Mouse (Mus musculus): Measurements from ENCODE around the gene Gal3st1. TPM values are rescaled to one million over a fixed set of nuclear protein-coding genes. Genes with fewer than 3 reads are reported as not detected.
"Not testable (repeated sequence)": the region's sequence is repeated elsewhere in the genome, so short reads cannot be mapped to it uniquely, and the experiment has no call there.

The Gal3st1 gene
- polyA plus RNA-seq, 1 experiment from 2014 or later = 4.6 TPM

DNA sequence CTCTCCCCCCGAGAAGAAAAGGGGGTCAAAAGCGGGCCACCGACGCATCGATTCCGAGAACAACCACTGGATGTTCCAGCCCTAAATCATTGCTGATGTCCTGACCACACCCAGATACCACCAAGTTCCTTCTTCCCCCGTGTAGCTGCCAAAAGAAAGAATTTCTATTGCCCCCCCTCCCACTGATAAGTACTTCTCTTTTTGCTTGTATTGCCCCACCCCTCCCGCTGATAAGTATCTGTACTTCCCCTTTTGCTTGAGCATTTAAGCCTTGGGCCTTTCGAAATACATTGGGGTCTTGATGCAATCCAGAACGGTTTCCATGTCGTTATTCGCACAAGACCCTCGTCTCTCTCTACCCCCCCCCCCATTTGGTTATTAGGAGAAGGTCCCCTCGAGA is 32.4 kb downstream of the Gal3st1 start:
- H3K4me1 ChIP-seq (ENCODE audit: control insufficient read depth, insufficient read depth, low read length); H3K9ac ChIP-seq (ENCODE audit: low read depth, low read length); H3K27ac ChIP-seq (ENCODE audit: low read depth, low read length); H3K4me2 ChIP-seq (replicated peaks; ENCODE audit: low read depth, low read length); H3K27me3 ChIP-seq (ENCODE audit: control insufficient read depth, insufficient read depth, low read length); H3K36me3 ChIP-seq (ENCODE audit: control insufficient read depth, insufficient read depth, low read length); ATAC-seq (ENCODE audit: low FRiP score, low TSS enrichment); H3K4me3 ChIP-seq (ENCODE audit: low read length): not testable (repeated sequence)
- H3K9me3 ChIP-seq (ENCODE audit: control insufficient read depth, low read length) = peaks cover 13% of the 10 kb centered on the region
- WGBS = 88% methylated on average over 14 of the region's 14 CpGs

DNA sequence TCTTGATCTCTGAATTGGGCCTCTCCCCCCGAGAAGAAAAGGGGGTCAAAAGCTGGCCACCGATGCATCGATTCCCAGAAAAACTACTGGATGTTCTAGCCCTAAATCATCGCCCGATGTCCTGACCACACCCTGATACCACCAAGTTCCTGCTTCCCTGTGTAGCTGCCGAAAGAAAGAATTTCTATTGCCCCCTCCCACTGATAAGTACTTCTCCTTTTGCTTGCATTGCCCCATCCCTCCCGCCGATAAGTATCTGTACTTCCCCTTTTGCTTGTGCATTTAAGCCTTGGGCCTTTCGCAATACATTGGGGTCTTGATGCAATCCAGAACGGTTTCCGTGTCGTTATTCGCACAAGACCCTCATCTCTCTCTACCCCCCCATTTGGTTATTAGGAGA is 38.7 kb downstream of the Gal3st1 start:
- ATAC-seq (ENCODE audit: low FRiP score, low TSS enrichment); H3K4me2 ChIP-seq (replicated peaks; ENCODE audit: low read depth, low read length); H3K36me3 ChIP-seq (ENCODE audit: control insufficient read depth, insufficient read depth, low read length); H3K9ac ChIP-seq (ENCODE audit: low read depth, low read length); H3K4me3 ChIP-seq (ENCODE audit: low read length); H3K4me1 ChIP-seq (ENCODE audit: control insufficient read depth, insufficient read depth, low read length); H3K27ac ChIP-seq (ENCODE audit: low read depth, low read length); H3K27me3 ChIP-seq (ENCODE audit: control insufficient read depth, insufficient read depth, low read length); H3K9me3 ChIP-seq (ENCODE audit: control insufficient read depth, low read length): not testable (repeated sequence)
- WGBS = 92% methylated on average over 13 of the region's 13 CpGs

DNA sequence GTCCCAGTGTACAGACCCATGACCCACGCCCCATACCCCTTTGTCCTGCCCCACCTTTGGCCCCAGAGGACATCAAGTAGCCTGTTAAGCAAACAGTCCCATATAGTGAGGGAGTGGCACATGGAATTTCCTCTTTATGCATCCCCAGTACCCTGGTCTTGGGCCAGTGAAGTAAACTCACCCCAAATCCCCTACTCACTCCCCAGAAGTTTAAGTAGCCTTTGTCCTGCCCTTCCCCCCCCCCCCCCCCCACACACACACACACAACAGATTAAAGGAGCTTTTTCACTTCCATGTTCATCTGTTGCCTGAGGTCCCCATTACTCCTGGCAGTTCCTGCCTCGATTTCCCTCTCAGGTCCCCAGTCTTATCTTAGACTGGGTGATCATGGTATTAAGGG is 39.9 kb downstream of the Gal3st1 start:
- WGBS = 81% methylated on average over 2 of the region's 2 CpGs

DNA sequence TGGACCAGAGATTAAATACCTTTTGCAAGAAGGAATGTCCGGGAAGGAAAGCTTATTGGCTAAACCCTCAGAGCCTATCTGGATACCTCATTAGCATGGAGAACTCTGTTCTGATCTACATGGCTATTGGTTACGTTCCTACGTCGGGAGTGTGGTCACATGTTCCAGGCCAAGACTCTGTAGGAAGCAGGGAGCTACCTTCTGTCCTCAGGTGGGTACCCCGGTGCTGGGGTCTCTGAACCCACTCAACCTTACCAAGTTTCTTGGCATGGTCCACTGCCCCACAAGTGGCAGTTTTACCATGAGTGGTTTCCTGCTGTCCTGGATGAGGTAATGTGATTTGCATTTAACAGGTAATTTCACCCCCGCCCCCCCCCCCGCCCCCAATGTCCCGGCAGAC is 43.6 kb downstream of the Gal3st1 start:
- WGBS = 72% methylated on average over 8 of the region's 8 CpGs
- H3K4me3 ChIP-seq (ENCODE audit: low read length) = no peak overlapping the region

More for the DNA sequence above, 39.9 kb downstream of the Gal3st1 start:
- H3K4me1 ChIP-seq (ENCODE audit: control insufficient read depth, insufficient read depth, low read length) = no peaks in the 10 kb centered on the region
- H3K27ac ChIP-seq (ENCODE audit: low read depth, low read length) = no peak overlapping the region
- no peak overlapping the region for H3K4me2 ChIP-seq (replicated peaks; ENCODE audit: low read depth, low read length)
- ATAC-seq (ENCODE audit: low FRiP score, low TSS enrichment) = no peak
- H3K36me3 ChIP-seq (ENCODE audit: control insufficient read depth, insufficient read depth, low read length) = no peaks in the 10 kb centered on the region
- no peaks in the 10 kb centered on the region for H3K9me3 ChIP-seq (ENCODE audit: control insufficient read depth, low read length)
- H3K27me3 ChIP-seq (ENCODE audit: control insufficient read depth, insufficient read depth, low read length) = no peaks in the 10 kb centered on the region
- no peak overlapping the region for H3K4me3 ChIP-seq (ENCODE audit: low read length)
- H3K9ac ChIP-seq (ENCODE audit: low read depth, low read length) = no peak overlapping the region

DNA sequence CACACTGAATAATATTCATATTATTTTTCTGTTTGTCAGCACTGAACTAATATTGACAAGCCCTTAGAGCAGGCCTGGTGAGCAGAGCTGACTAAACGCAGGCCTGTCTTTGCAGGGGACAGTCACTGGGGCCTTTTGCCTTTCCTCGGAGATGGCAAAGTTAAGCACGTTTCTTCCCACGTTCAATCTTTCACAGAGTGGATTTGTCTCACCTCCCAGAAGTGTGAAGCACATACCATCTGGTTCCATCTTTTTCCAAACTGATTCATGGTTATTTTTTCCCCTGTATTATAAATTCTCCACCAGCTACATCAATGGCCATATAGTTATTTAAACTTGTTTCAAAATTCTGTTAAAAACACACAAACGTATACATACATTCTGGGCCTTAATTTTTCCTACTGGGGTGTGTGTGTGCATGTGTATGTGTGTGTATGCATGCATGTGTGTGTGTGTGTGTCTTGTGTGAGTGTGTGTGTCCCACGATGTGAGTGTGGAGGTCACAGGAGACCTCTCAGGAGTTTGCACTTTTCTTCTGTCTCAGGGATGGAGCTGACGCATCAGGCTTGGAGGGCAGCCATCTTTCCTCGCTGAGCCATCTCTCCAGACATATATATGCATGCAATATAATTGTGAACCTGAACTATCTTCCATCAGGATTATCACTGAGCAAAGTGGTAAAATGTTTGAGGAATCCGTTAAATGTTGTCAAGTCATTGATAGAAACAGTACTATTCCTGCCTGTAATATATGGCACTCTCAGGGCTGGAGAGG is 44.3 kb downstream of the Gal3st1 start:
- peaks cover 5% of the 10 kb centered on the region; the same call in 1 of the 2 replicates for H3K27me3 ChIP-seq (ENCODE audit: control insufficient read depth, insufficient read depth, low read length)
- no peak overlapping the region for H3K4me3 ChIP-seq (ENCODE audit: low read length)
- H3K4me1 ChIP-seq (ENCODE audit: control insufficient read depth, insufficient read depth, low read length) = no peaks in the 10 kb centered on the region
- H3K4me2 ChIP-seq (replicated peaks; ENCODE audit: low read depth, low read length) = no peak overlapping the region
- no peaks in the 10 kb centered on the region for H3K9me3 ChIP-seq (ENCODE audit: control insufficient read depth, low read length)
- H3K27ac ChIP-seq (ENCODE audit: low read depth, low read length) = no peak overlapping the region
- H3K36me3 ChIP-seq (ENCODE audit: control insufficient read depth, insufficient read depth, low read length) = no peaks in the 10 kb centered on the region
- no peak for ATAC-seq (ENCODE audit: low FRiP score, low TSS enrichment)
- no peak overlapping the region for H3K9ac ChIP-seq (ENCODE audit: low read depth, low read length)
- 80% methylated on average over 9 of the region's 9 CpGs for WGBS

More for the DNA sequence above, 43.6 kb downstream of the Gal3st1 start:
- Histone ChIP-seq H3K36me3 (ENCODE audit: control insufficient read depth, insufficient read depth, low read length) (no peaks in the 10 kb centered on the region), H3K27me3 (ENCODE audit: control insufficient read depth, insufficient read depth, low read length) (peaks cover 5% of the 10 kb centered on the region; the same call in 1 of the 2 replicates), H3K27ac (ENCODE audit: low read depth, low read length) (no peak overlapping the region), H3K9ac (ENCODE audit: low read depth, low read length) (no peak overlapping the region), H3K9me3 (ENCODE audit: control insufficient read depth, low read length) (no peaks in the 10 kb centered on the region), H3K4me2 (replicated peaks; ENCODE audit: low read depth, low read length) (no peak overlapping the region), H3K4me1 (ENCODE audit: control insufficient read depth, insufficient read depth, low read length) (no peaks in the 10 kb centered on the region)
- ATAC-seq (ENCODE audit: low FRiP score, low TSS enrichment) = no peak

DNA sequence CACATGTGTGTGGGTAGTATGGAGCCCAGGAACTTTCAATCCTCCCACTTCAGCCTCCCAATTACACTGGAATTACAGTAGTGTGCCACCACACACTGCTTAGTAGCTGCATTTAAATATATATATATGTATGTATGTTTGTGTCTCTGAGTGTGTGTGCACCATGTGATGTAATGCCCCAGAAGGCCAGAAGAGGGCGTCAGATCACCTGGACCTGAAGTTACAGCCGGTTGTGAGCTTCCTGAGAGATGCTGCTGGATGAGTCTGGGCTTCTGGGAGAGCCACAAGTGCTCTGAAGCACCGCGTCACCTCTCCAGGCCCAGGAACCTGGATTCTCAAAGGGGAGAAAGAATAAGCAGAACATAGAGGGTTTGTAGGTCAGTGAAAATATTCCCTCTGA is 45.9 kb downstream of the Gal3st1 start:
- no peak overlapping the region for H3K4me2 ChIP-seq (replicated peaks; ENCODE audit: low read depth, low read length)
- no peak overlapping the region for H3K9ac ChIP-seq (ENCODE audit: low read depth, low read length)
- peaks cover 5% of the 10 kb centered on the region; the same call in 1 of the 2 replicates for H3K27me3 ChIP-seq (ENCODE audit: control insufficient read depth, insufficient read depth, low read length)
- no peaks in the 10 kb centered on the region for H3K36me3 ChIP-seq (ENCODE audit: control insufficient read depth, insufficient read depth, low read length)
- no peaks in the 10 kb centered on the region for H3K9me3 ChIP-seq (ENCODE audit: control insufficient read depth, low read length)
- H3K27ac ChIP-seq (ENCODE audit: low read depth, low read length) = no peak overlapping the region
- no peak overlapping the region for H3K4me3 ChIP-seq (ENCODE audit: low read length)
- 72% methylated on average over 4 of the region's 4 CpGs for WGBS
- no peaks in the 10 kb centered on the region for H3K4me1 ChIP-seq (ENCODE audit: control insufficient read depth, insufficient read depth, low read length)
- no peak for ATAC-seq (ENCODE audit: low FRiP score, low TSS enrichment)

DNA sequence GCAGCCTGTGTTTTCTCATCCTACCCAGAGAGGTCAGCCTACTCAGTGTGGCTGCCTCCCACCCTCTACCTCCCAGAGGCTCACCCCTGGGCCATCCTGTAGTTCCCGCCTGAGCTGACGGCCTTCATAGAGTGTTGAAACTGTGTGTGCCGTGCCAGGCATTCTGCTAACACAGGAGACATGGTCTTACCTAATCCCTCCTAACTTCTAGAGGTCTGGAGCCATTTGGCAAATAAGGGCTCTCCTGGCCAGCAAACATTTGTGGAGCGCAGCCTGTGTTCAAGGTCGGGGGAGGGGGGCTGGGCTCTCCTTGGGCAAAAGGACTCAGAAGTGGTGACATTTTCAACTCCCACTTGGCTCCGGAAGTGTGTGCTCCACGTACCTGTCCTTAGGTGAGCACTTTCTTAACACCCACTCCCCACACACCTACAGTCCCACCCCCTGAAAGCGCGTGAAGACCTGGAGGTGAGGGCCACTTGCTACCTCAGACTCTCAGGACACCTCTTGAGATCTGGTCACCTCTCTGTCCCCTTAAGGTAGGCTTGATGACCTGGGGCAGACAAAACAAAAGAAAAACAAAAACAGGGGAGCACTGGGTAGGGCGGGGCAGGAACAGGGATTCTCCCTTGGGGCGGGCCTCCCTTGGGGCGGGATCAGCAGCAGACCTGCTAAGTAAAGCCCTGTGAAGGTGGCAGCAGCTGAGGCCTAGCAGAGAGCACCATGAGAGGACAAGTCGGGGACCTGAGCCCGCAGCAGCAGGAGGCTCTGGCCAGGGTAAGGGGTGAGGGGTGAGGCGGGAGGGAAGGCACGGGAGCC is 47.9 kb downstream of the Gal3st1 start, which contains the start of gene Sec14l4:
Gene Sec14l4 (plus strand): TSS at position 337 of the 816 bp plus-strand sequence.
- no peak within 1 kb of the TSS for H3K4me3 ChIP-seq (ENCODE audit: low read length)
- H3K4me2 ChIP-seq (replicated peaks; ENCODE audit: low read depth, low read length) = no peak within 1 kb of the TSS
- no peak for ATAC-seq (ENCODE audit: low FRiP score, low TSS enrichment)
- H3K27ac ChIP-seq (ENCODE audit: low read depth, low read length) = no peak within 1 kb of the TSS
- H3K36me3 ChIP-seq (ENCODE audit: control insufficient read depth, insufficient read depth, low read length) = no peaks in the 10 kb centered on the region
- no peak within 1 kb of the TSS for H3K9ac ChIP-seq (ENCODE audit: low read depth, low read length)
- peaks cover 5% of the 10 kb centered on the region; the same call in 1 of the 2 replicates for H3K27me3 ChIP-seq (ENCODE audit: control insufficient read depth, insufficient read depth, low read length)
- no peaks in the 10 kb centered on the region for H3K9me3 ChIP-seq (ENCODE audit: control insufficient read depth, low read length)
- no peaks in the 10 kb centered on the region for H3K4me1 ChIP-seq (ENCODE audit: control insufficient read depth, insufficient read depth, low read length)
- 34% methylated on average over 16 of the region's 16 CpGs for WGBS

DNA sequence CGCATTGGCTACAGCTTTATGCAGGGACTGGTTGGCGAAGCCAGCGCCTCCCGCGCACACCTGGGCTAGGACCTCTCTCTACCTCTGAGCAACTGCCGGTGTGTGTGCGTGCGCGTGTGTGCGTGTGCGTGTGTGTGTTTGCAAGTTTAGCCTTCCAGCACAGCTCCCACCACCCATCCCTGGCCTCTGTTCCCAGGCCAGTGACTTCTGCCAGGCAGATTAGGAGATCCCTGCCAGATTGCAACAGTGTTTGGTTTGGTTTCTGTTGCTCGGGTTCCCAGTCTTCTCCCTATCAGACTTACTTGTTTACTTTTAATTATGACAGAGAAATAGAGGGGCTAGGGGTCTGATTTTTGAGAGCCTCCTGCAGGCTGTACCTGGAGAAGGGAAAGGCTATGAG is 48.5 kb downstream of the Gal3st1 start:
- 42% methylated on average over 12 of the region's 12 CpGs for WGBS
- no peak overlapping the region for H3K4me2 ChIP-seq (replicated peaks; ENCODE audit: low read depth, low read length)
- ATAC-seq (ENCODE audit: low FRiP score, low TSS enrichment) = no peak
- H3K4me1 ChIP-seq (ENCODE audit: control insufficient read depth, insufficient read depth, low read length) = no peaks in the 10 kb centered on the region
- no peak overlapping the region for H3K4me3 ChIP-seq (ENCODE audit: low read length)
- no peaks in the 10 kb centered on the region for H3K36me3 ChIP-seq (ENCODE audit: control insufficient read depth, insufficient read depth, low read length)
- no peaks in the 10 kb centered on the region for H3K9me3 ChIP-seq (ENCODE audit: control insufficient read depth, low read length)
- no peak overlapping the region for H3K9ac ChIP-seq (ENCODE audit: low read depth, low read length)
- H3K27ac ChIP-seq (ENCODE audit: low read depth, low read length) = no peak overlapping the region
- H3K27me3 ChIP-seq (ENCODE audit: control insufficient read depth, insufficient read depth, low read length) = peaks cover 5% of the 10 kb centered on the region; the same call in 1 of the 2 replicates

DNA sequence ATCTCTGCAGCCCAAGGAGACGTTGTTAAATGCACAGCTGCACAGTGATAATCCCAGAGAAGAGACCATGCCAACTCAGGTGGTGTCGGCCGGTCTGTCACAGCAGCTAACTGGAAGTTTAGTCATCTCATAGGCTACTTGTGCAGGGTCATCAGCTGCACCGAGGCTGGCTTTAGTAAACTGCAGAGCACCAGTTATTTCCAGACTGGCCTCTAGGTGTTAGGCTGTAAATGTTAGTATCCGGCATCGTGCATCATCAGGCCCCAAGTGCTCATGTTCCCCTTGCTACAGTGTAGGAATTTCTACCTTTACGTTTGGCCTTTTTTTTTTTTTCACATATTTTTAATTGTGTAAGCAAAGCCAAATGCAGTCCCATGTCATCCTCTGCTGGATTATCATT is 50.0 kb downstream of the Gal3st1 start:
- H3K9ac ChIP-seq (ENCODE audit: low read depth, low read length) = no peak overlapping the region
- no peaks in the 10 kb centered on the region for H3K9me3 ChIP-seq (ENCODE audit: control insufficient read depth, low read length)
- 52% methylated on average over 7 of the region's 7 CpGs for WGBS
- peaks cover 5% of the 10 kb centered on the region; the same call in 1 of the 2 replicates for H3K27me3 ChIP-seq (ENCODE audit: control insufficient read depth, insufficient read depth, low read length)
- no peak overlapping the region for H3K27ac ChIP-seq (ENCODE audit: low read depth, low read length)
- no peak for ATAC-seq (ENCODE audit: low FRiP score, low TSS enrichment)
- H3K36me3 ChIP-seq (ENCODE audit: control insufficient read depth, insufficient read depth, low read length) = no peaks in the 10 kb centered on the region
- H3K4me3 ChIP-seq (ENCODE audit: low read length) = no peak overlapping the region
- H3K4me2 ChIP-seq (replicated peaks; ENCODE audit: low read depth, low read length) = no peak overlapping the region
- no peaks in the 10 kb centered on the region for H3K4me1 ChIP-seq (ENCODE audit: control insufficient read depth, insufficient read depth, low read length)

Measured in kidney, embryonic 14.5 days (tissue).